Mouse (Mus musculus): ENCODE results near the gene Afap1l2.

Afap1l2 gene

GRCm38 (mm10) chr19:56942216-56942615, 65.8 kb downstream of the Afap1l2 start:
- in situ Hi-C loops (cut with MboI, MseI) = no loop called here

GRCm38 (mm10) chr19:56940507-56940906, 67.5 kb downstream of the Afap1l2 start:
- in situ Hi-C loops (cut with MboI, MseI) = no loop called here

GRCm38 (mm10) chr19:56939826-56940225, 68.2 kb downstream of the Afap1l2 start:
- in situ Hi-C loops (cut with MboI, MseI) = loop anchor here (10.0 kb wide), 1 partner anchor 1665 kb away; no protein-coding TSS in a partner anchor

GRCm38 (mm10) chr19:56937911-56938310, 70.1 kb downstream of the Afap1l2 start:
- in situ Hi-C loops (cut with MboI, MseI) = loop anchor here (10.0 kb wide), 1 partner anchor 1663 kb away; no protein-coding TSS in a partner anchor

- in situ Hi-C loops (cut with MboI, MseI) = loop anchor here (10.0 kb wide), 1 partner anchor 1661 kb away; no protein-coding TSS in a partner anchor
Observed at GRCm38 (mm10) chr19:56936253-56936652, 71.8 kb downstream of the Afap1l2 start.

- in situ Hi-C loops (cut with MboI, MseI) = loop anchor here (10.0 kb wide), 1 partner anchor 1661 kb away; no protein-coding TSS in a partner anchor
Observed at GRCm38 (mm10) chr19:56935777-56936176, 72.3 kb downstream of the Afap1l2 start.

- in situ Hi-C loops (cut with MboI, MseI) = loop anchor here (10.0 kb wide), 1 partner anchor 1660 kb away; no protein-coding TSS in a partner anchor
Observed at GRCm38 (mm10) chr19:56935111-56935510, 72.9 kb downstream of the Afap1l2 start.

GRCm38 (mm10) chr19:56933800-56934199, 74.2 kb downstream of the Afap1l2 start:
- in situ Hi-C loops (cut with MboI, MseI) = loop anchor here (10.0 kb wide), 1 partner anchor 1659 kb away; no protein-coding TSS in a partner anchor

GRCm38 (mm10) chr19:56930029-56930428, 78.0 kb downstream of the Afap1l2 start:
- in situ Hi-C loops (cut with MboI, MseI) = loop anchor here (10.0 kb wide), 1 partner anchor 1655 kb away; no protein-coding TSS in a partner anchor

GRCm38 (mm10) chr19:56929392-56929791, 78.6 kb downstream of the Afap1l2 start:
- in situ Hi-C loops (cut with MboI, MseI) = no loop called here

GRCm38 (mm10) chr19:56921744-56922143, 86.3 kb downstream of the Afap1l2 start:
- in situ Hi-C loops (cut with MboI, MseI) = loop anchor here (5.0 kb wide), 2 partner anchors 86 to 116 kb away; partner anchors contain the start of gene Afap1l2

- in situ Hi-C loops (cut with MboI, MseI) = loop anchor here (5.0 kb wide), 2 partner anchors 87 to 117 kb away; partner anchors contain the start of gene Afap1l2
Observed at GRCm38 (mm10) chr19:56920232-56920631, 87.8 kb downstream of the Afap1l2 start.

- in situ Hi-C loops (cut with MboI, MseI) = loop anchor here (5.0 kb wide), 3 partner anchors 58 to 118 kb away; partner anchors contain the start of gene Afap1l2
Observed at GRCm38 (mm10) chr19:56919628-56920027, 88.4 kb downstream of the Afap1l2 start.

- in situ Hi-C loops (cut with MboI, MseI) = loop anchor here (5.0 kb wide), 1 partner anchor 62 kb away; no protein-coding TSS in a partner anchor
Observed at GRCm38 (mm10) chr19:56915084-56915483, 92.9 kb downstream of the Afap1l2 start.

- in situ Hi-C loops (cut with MboI, MseI) = loop anchor here (5.0 kb wide), 1 partner anchor 63 kb away; no protein-coding TSS in a partner anchor
Observed at GRCm38 (mm10) chr19:56914658-56915057, 93.4 kb downstream of the Afap1l2 start.

- in situ Hi-C loops (cut with MboI, MseI) = no loop called here
Observed at GRCm38 (mm10) chr19:56913761-56914160, 94.3 kb downstream of the Afap1l2 start.

GRCm38 (mm10) chr19:56910561-56910960, 97.5 kb downstream of the Afap1l2 start:
- in situ Hi-C loops (cut with MboI, MseI) = no loop called here

- in situ Hi-C loops (cut with MboI, MseI) = no loop called here
Observed at GRCm38 (mm10) chr19:56908472-56909270, 99.4 kb downstream of the Afap1l2 start.

GRCm38 (mm10) chr19:56907850-56908249, 100.2 kb downstream of the Afap1l2 start:
- in situ Hi-C loops (cut with MboI, MseI) = no loop called here

- in situ Hi-C loops (cut with MboI, MseI) = no loop called here
Observed at GRCm38 (mm10) chr19:56905395-56905794, 102.6 kb downstream of the Afap1l2 start.

GRCm38 (mm10) chr19:56904095-56904494, 103.9 kb downstream of the Afap1l2 start:
- in situ Hi-C loops (cut with MboI, MseI) = no loop called here

GRCm38 (mm10) chr19:56897654-56898053, 110.4 kb downstream of the Afap1l2 start:
- in situ Hi-C loops (cut with MboI, MseI) = no loop called here

All from T-helper 1 cell (primary cell).